Mouse (Mus musculus): ENCODE measurements around the gene Ptprg.

Ptprg gene

GRCm38 (mm10) chr14:12070361-12070760 is 517.0 kb downstream of the Ptprg start:
- no peak for DNase-seq

- DNase-seq, result no peak
Observed at GRCm38 (mm10) chr14:12070856-12071465, 517.6 kb downstream of the Ptprg start.

- no peak for DNase-seq
Observed at GRCm38 (mm10) chr14:12072026-12072861, 518.9 kb downstream of the Ptprg start.

- DNase-seq, result no peak
Observed at GRCm38 (mm10) chr14:12073408-12074107, 520.2 kb downstream of the Ptprg start.

- DNase-seq, result no peak
Observed at GRCm38 (mm10) chr14:12077193-12077592, 523.9 kb downstream of the Ptprg start.

- DNase-seq, result peak; percentile 49
Observed at GRCm38 (mm10) chr14:12079250-12079649, 525.9 kb downstream of the Ptprg start.

GRCm38 (mm10) chr14:12079833-12080401 is 526.6 kb downstream of the Ptprg start:
- no peak for DNase-seq

- no peak for DNase-seq
Observed at GRCm38 (mm10) chr14:12082131-12082921, 529.0 kb downstream of the Ptprg start.

- no peak for DNase-seq
Observed at GRCm38 (mm10) chr14:12084076-12084475, 530.7 kb downstream of the Ptprg start.

- DNase-seq, result no peak
Observed at GRCm38 (mm10) chr14:12085078-12085477, 531.7 kb downstream of the Ptprg start.

GRCm38 (mm10) chr14:12086167-12086566 is 532.8 kb downstream of the Ptprg start:
- DNase-seq, result no peak

- no peak for DNase-seq
Observed at GRCm38 (mm10) chr14:12089954-12090353, 536.6 kb downstream of the Ptprg start.

GRCm38 (mm10) chr14:12091730-12092129 is 538.4 kb downstream of the Ptprg start:
- DNase-seq, result no peak

GRCm38 (mm10) chr14:12099390-12100333 is 546.3 kb downstream of the Ptprg start:
- DNase-seq, result no peak

GRCm38 (mm10) chr14:12102389-12103325 is 549.3 kb downstream of the Ptprg start:
- no peak for DNase-seq

GRCm38 (mm10) chr14:12104297-12105155 is 551.2 kb downstream of the Ptprg start:
- DNase-seq, result no peak

GRCm38 (mm10) chr14:12105156-12105430 is 551.8 kb downstream of the Ptprg start:
- DNase-seq, result no peak

- no peak for DNase-seq
Observed at GRCm38 (mm10) chr14:12105593-12105992, 552.3 kb downstream of the Ptprg start.

- DNase-seq, result no peak
Observed at GRCm38 (mm10) chr14:12107459-12107858, 554.1 kb downstream of the Ptprg start.
